Mouse (Mus musculus) adrenal gland, postnatal 4 days (tissue): ENCODE data around the gene Sectm1b. TPM values are rescaled to one million over a fixed set of nuclear protein-coding genes. Genes with fewer than 3 reads are reported as not detected.

Source experiments
- DNase-seq, 2 experiments: peaks; one replicate each; pipeline ENCODE4 v3.0.0; 2021 to 2022; ENCODE audit warnings: low spot score in 2 of 2, mixed read lengths in 2 of 2
- total RNA-seq, 2 experiments: library from RNA; stranded (reverse); gene quantifications; 2 replicates each; pipeline ENCODE4 v1.2.3; 2021

Gene Sectm1b
- total RNA-seq, 2 experiments from 2014 or later, result 0.48 TPM

GRCm38 (mm10) chr11:121038366-121039240 lies 24.8 kb downstream of the Sectm1b start:
- no peak for DNase-seq

- no peak for DNase-seq
These were observed 30.3 kb downstream of the Sectm1b start for GRCm38 (mm10) chr11:121033118-121033517.

DNA sequence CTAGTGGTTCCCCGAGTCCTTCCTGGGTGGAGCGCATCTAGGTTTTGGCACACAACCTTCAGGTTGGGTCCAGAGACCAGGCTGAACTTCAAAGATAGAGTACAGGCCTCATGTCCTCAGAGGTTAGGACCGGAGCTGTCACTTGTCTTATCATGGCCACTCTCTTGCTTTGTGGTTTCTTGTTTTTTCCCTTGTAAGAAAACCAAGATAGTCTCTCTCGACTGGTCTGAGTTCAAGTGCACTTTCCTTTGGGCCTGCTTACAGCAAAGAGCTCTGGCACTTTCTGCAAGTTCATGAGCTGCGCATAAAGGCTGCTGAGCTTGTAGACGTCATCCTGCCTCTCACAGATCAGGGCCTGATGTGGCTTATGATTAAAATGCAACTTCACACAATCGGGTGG lies 36.1 kb downstream of the Sectm1b start:
- DNase-seq, result no peak

- no peak for DNase-seq
These were observed 39.2 kb downstream of the Sectm1b start for GRCm38 (mm10) chr11:121024163-121024562.

DNA sequence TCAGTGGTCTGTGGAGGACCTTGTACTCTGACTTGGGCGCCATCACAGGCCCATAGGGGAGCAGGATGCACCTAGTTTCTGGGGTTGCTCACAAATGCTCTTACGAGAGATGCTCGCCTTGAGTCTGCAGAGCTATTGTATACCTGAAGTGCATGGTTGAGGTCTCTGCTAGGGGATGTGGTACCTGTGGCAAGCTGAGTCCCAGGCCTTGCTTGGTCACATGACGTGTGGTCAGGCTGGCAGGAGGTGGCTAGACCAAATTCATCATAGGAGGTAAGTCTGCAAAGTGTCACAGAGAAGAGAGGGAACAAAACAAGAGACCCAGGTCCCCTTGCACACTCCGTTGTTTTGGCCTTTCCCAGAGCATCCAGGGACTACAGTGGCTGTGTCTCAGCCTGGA lies 43.9 kb downstream of the Sectm1b start:
- DNase-seq, result no peak

DNA sequence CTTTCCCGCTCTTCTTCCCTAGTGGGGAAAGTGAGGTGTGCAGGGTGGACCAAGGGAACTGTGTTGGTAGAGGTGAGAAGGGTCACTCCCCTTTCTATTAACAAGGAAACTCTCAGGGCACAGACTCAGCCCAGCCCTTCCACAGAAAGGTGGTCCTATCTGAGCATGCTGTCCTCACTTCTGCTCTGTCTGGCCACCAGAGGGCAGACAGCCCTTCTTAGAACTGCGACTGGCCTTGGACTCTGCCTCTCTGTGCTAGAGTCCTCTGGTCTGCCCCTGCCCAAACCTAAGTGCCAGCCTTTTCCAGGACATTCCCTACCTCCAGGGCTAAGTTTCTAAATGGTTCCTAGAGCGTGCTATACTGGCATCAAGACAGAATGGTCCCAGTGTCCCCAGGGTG lies 45.7 kb downstream of the Sectm1b start:
- DNase-seq, result peak in 1 of 2 experiments; percentile 28

- no peak for DNase-seq
These were observed 47.9 kb downstream of the Sectm1b start for GRCm38 (mm10) chr11:121015472-121015871.

DNA sequence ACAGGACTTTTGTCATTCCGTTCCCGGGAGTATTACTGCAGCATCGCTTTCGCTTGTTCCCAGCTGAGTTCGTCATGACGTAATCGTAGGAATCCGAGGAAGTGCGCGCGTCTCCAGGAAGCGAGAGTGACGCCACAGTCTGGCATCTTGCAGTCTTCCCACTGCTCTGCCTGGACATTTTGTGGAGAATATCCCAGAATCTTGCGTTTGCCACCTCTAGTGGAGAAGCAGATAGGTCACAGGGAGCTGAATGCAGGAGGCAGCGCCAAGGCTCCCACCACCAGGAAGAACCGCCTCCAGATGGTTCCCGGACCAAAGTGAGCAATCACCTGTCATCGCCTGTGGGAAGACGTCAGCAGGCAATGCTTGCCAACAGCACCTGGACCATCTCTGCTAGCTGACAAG lies 48.5 kb downstream of the Sectm1b start:
- no peak for DNase-seq

- no peak for DNase-seq
These were observed 49.7 kb downstream of the Sectm1b start for GRCm38 (mm10) chr11:121013656-121014055.

DNA sequence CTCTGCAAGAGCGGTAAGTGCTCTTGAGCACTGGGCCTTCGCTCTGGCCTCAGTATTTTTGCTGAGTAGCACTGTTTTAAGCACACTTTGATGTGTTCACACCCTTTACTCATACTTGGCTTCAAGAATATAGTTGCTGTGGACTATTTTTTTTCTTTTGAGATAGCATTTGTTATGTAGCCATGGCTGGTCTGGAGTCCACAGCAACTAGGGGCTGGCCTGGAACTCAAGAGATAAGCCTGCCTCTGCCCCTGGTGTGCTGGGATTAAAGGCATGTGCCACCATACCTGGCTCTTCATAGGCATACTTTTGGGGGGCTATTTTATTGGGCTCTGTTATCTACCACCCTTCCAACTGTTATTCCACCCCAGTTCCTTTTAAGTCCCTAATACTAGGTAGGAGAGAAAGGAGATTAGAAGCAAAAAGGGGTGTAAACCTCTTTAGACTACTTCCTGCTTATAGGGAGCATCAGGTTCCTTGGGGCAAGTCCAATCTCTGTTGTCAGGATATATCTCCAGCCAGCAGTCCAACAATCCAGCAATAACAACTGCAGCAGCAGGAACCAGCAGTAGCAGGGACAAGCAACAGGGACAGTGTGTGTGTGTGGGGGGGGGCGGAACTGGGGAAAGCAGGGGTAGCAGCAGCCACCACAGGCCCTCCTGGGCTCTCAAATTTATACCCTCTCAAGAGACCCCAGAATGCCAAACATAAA lies 53.2 kb downstream of the Sectm1b start:
- no peak for DNase-seq

- DNase-seq, result no peak
These were observed 57.2 kb downstream of the Sectm1b start for GRCm38 (mm10) chr11:121006184-121006583.

GRCm38 (mm10) chr11:121004281-121004680 lies 59.1 kb downstream of the Sectm1b start:
- DNase-seq, result no peak

Other genes starting within 250 kb of the Sectm1b start
- gene Fasn, start 239.0 kb downstream of the Sectm1b start, total RNA-seq, result 10 to 100 TPM; 86.7 to 96.3 TPM
- 10 to 100 TPM; 14.3 to 14.4 TPM for gene Ccdc57, start 130.7 kb downstream of the Sectm1b start, total RNA-seq
- 1 to 10 TPM; 6.9 to 8.6 TPM for gene Slc16a3, start 115.1 kb downstream of the Sectm1b start, total RNA-seq
- gene Csnk1d, start 72.2 kb downstream of the Sectm1b start, total RNA-seq, result 100 to 1,000 TPM; 165 to 166 TPM
- gene Cd7, start 24.2 kb downstream of the Sectm1b start, total RNA-seq, result under 1 TPM; 0.42 to 0.54 TPM
- gene Sectm1a, start 17.7 kb upstream of the Sectm1b start, total RNA-seq, result under 1 TPM in 1 of 2 experiments, not detected in 1; 0.22 TPM
- not detected for gene Tex19.2, start 55.1 kb upstream of the Sectm1b start, total RNA-seq
- gene Tex19.1, start 82.6 kb upstream of the Sectm1b start, total RNA-seq, result not detected
- not detected for gene Uts2r, start 96.7 kb upstream of the Sectm1b start, total RNA-seq
- 10 to 100 TPM; 21.9 to 22.5 TPM for gene Hexdc, start 140.9 kb upstream of the Sectm1b start, total RNA-seq
- gene Ogfod3, start 141.1 kb upstream of the Sectm1b start, total RNA-seq, result 10 to 100 TPM; 23.6 to 26.0 TPM
- gene Cybc1, start 165.8 kb upstream of the Sectm1b start, total RNA-seq, result 10 to 100 TPM; 27.6 to 28.3 TPM
- 10 to 100 TPM; 28.4 to 36.2 TPM for gene Narf, start 173.7 kb upstream of the Sectm1b start, total RNA-seq
- gene Foxk2, start 196.4 kb upstream of the Sectm1b start, total RNA-seq, result 10 to 100 TPM; 32.7 to 36.7 TPM